Mouse (Mus musculus): ENCODE data around the gene Mrpl24. TPM values are rescaled to one million over a fixed set of nuclear protein-coding genes. Genes with fewer than 3 reads are reported as not detected.

Mrpl24 gene
- polyA plus RNA-seq, 1 experiment: 72.4 TPM

DNA sequence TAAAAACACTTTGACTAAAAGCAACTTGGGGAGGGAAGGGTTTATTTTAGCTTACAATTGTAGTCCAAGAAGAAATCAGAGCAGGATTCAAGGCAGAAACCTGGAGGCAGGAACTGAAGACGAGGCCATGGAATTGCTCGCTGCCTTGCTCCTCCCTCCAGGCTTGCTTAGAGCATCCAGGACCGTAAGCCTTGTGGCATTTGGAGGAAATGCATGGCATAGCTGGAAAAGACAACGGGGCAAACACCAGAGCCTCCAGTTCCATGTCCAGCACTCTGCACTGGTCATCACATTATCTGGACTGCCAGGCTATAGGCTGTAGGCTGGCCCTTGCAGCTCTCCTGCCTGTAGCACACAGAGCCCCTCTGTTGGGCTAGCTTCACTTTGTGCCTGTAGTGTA, 15.2 kb downstream of the Mrpl24 start:
- no peaks in the 10 kb centered on the region for H3K27me3 ChIP-seq (ENCODE audit: control insufficient read depth, insufficient read depth, low read length)

DNA sequence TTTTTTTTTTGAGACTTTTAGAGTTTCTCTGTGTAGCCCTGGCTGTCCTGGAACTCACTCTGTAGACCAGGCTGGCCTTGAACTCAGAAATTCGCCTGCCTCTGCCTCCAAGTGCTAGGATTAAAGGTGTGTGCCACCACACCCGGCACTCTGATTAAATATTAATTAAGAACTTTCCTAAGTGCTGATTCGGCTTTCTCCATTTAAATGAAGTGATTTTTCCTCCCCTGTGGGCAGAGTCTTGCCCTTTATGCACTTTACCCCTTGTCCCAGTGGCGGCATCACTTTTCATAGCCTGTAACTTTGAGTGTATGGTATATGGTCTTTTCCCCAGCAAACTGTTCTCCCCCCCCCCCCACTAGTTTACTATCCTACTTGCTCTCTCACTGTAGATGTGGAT, 15.9 kb downstream of the Mrpl24 start:
- no peak for TF ChIP-seq POLR2A (IDR thresholded peaks at IDR 0.05; ENCODE audit: control insufficient read depth, extremely low read depth, insufficient read depth, low read length, poor library complexity)
- TF ChIP-seq CTCF (IDR thresholded peaks at IDR 0.05; ENCODE audit: borderline replicate concordance, control insufficient read depth, extremely low read depth, insufficient read depth, low read length, poor library complexity): no peak
- WGBS: 91% methylated on average over 4 of the region's 4 CpGs
- no peak for DNase-seq
- Histone ChIP-seq H3K36me3 (ENCODE audit: control insufficient read depth, insufficient read depth, low read length) (peaks cover 50% of the 10 kb centered on the region), H3K27me3 (ENCODE audit: control insufficient read depth, insufficient read depth, low read length) (no peaks in the 10 kb centered on the region), H3K27ac (ENCODE audit: control insufficient read depth, insufficient read depth, low read length) (no peak overlapping the region), H3K4me3 (ENCODE audit: control insufficient read depth, insufficient read depth, low read length) (no peak overlapping the region), H3K4me1 (replicated peaks; ENCODE audit: control insufficient read depth, insufficient read depth, low read length) (peaks cover 3% of the 10 kb centered on the region; the same call in 1 of the 2 replicates)

More for the DNA sequence above, 15.2 kb downstream of the Mrpl24 start:
- no peak for DNase-seq
- no peak overlapping the region for H3K27ac ChIP-seq (ENCODE audit: control insufficient read depth, insufficient read depth, low read length)
- TF ChIP-seq POLR2A (IDR thresholded peaks at IDR 0.05; ENCODE audit: control insufficient read depth, extremely low read depth, insufficient read depth, low read length, poor library complexity) (no peak), CTCF (IDR thresholded peaks at IDR 0.05; ENCODE audit: borderline replicate concordance, control insufficient read depth, extremely low read depth, insufficient read depth, low read length, poor library complexity) (no peak)
- H3K4me1 ChIP-seq (replicated peaks; ENCODE audit: control insufficient read depth, insufficient read depth, low read length): peaks cover 3% of the 10 kb centered on the region; the same call in 1 of the 2 replicates
- 88% methylated on average over 4 of the region's 4 CpGs for WGBS
- H3K4me3 ChIP-seq (ENCODE audit: control insufficient read depth, insufficient read depth, low read length): no peak overlapping the region
- peaks cover 43% of the 10 kb centered on the region for H3K36me3 ChIP-seq (ENCODE audit: control insufficient read depth, insufficient read depth, low read length)

DNA sequence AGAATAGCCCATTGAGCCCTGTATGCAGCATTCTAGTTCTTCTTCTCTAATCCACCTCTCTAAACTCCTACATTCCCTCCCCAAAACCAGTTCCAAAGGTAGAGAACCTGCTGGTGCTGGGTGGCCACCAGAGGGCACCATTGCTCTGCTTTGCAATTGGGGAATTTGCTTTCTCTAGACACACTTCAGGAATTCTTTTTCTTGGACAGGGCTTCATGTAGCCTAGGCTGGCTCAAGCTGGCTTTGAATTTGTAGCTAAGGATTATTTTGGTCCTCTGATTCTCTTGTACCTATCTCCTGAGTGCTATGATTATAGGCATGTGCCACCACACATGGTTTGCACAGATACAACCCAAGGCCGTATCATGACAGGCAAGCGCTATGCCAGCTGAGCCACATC, 16.5 kb downstream of the Mrpl24 start:
- TF ChIP-seq CTCF (IDR thresholded peaks at IDR 0.05; ENCODE audit: borderline replicate concordance, control insufficient read depth, extremely low read depth, insufficient read depth, low read length, poor library complexity) (no peak), POLR2A (IDR thresholded peaks at IDR 0.05; ENCODE audit: control insufficient read depth, extremely low read depth, insufficient read depth, low read length, poor library complexity) (no peak)
- DNase-seq: peak; percentile 61
- no peak overlapping the region for H3K27ac ChIP-seq (ENCODE audit: control insufficient read depth, insufficient read depth, low read length)
- H3K4me3 ChIP-seq (ENCODE audit: control insufficient read depth, insufficient read depth, low read length): no peak overlapping the region
- WGBS: 99% methylated on average over 2 of the region's 2 CpGs
- H3K4me1 ChIP-seq (replicated peaks; ENCODE audit: control insufficient read depth, insufficient read depth, low read length): peaks cover 3% of the 10 kb centered on the region; the same call in 1 of the 2 replicates
- H3K36me3 ChIP-seq (ENCODE audit: control insufficient read depth, insufficient read depth, low read length): peaks cover 54% of the 10 kb centered on the region
- H3K27me3 ChIP-seq (ENCODE audit: control insufficient read depth, insufficient read depth, low read length): no peaks in the 10 kb centered on the region

DNA sequence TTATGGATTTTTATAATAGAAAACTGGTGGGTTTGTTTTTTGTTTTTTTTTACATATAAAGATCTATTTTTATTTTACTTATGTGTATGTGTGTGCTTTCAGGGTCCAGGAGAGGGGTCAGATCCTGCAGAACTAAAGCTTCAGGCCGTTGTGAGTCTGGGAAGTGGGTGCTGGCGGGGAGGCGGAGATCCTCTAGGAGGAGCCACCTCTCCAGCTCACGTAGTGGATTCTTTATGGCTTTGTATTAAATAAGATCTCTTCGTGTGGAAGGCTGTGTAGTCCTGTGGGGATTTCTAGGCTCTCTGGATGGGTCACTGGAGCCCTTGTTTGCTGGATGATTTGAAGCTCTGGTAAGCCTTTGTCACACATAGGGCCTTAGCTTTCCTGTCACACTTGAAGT, 21.3 kb downstream of the Mrpl24 start:
- no peak overlapping the region for H3K27ac ChIP-seq (ENCODE audit: control insufficient read depth, insufficient read depth, low read length)
- DNase-seq: no peak
- no peaks in the 10 kb centered on the region for H3K27me3 ChIP-seq (ENCODE audit: control insufficient read depth, insufficient read depth, low read length)
- H3K36me3 ChIP-seq (ENCODE audit: control insufficient read depth, insufficient read depth, low read length): peaks cover 58% of the 10 kb centered on the region
- no peak overlapping the region for H3K4me3 ChIP-seq (ENCODE audit: control insufficient read depth, insufficient read depth, low read length)
- whole genome bisulfite sequencing: 95% methylated on average over 5 of the region's 5 CpGs
- no peaks in the 10 kb centered on the region for H3K4me1 ChIP-seq (replicated peaks; ENCODE audit: control insufficient read depth, insufficient read depth, low read length)
- TF ChIP-seq CTCF (IDR thresholded peaks at IDR 0.05; ENCODE audit: borderline replicate concordance, control insufficient read depth, extremely low read depth, insufficient read depth, low read length, poor library complexity) (no peak), POLR2A (IDR thresholded peaks at IDR 0.05; ENCODE audit: control insufficient read depth, extremely low read depth, insufficient read depth, low read length, poor library complexity) (no peak)

DNA sequence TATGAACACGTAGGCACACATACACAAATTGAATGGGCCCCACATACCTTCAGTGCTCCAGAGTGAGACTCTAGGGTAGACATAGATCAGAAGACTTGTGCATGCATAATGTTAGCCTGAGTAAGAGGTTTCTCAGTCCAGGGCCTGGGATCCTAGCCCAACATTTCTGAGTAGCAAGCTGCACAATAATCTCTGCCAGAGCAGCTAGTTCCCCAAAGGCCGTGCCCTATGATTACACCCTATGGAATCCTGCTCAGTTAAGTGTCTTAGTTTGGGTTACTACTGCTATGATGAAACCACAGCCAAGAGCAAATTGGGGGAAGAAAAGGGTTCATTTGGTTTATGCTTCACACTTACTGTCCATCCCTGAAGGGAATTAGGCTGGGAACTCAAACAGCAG, 23.2 kb downstream of the Mrpl24 start:
- Histone ChIP-seq H3K36me3 (ENCODE audit: control insufficient read depth, insufficient read depth, low read length) (peaks cover 47% of the 10 kb centered on the region), H3K4me1 (replicated peaks; ENCODE audit: control insufficient read depth, insufficient read depth, low read length) (no peaks in the 10 kb centered on the region; the same call in 1 of the 2 replicates), H3K27me3 (ENCODE audit: control insufficient read depth, insufficient read depth, low read length) (peaks cover 6% of the 10 kb centered on the region; the same call in 1 of the 2 replicates), H3K27ac (ENCODE audit: control insufficient read depth, insufficient read depth, low read length) (no peak overlapping the region), H3K4me3 (ENCODE audit: control insufficient read depth, insufficient read depth, low read length) (no peak overlapping the region)
- no peak for TF ChIP-seq POLR2A (IDR thresholded peaks at IDR 0.05; ENCODE audit: control insufficient read depth, extremely low read depth, insufficient read depth, low read length, poor library complexity)
- TF ChIP-seq CTCF (IDR thresholded peaks at IDR 0.05; ENCODE audit: borderline replicate concordance, control insufficient read depth, extremely low read depth, insufficient read depth, low read length, poor library complexity): no peak
- 92% methylated on average over 2 of the region's 2 CpGs for WGBS
- no peak for DNase-seq

DNA sequence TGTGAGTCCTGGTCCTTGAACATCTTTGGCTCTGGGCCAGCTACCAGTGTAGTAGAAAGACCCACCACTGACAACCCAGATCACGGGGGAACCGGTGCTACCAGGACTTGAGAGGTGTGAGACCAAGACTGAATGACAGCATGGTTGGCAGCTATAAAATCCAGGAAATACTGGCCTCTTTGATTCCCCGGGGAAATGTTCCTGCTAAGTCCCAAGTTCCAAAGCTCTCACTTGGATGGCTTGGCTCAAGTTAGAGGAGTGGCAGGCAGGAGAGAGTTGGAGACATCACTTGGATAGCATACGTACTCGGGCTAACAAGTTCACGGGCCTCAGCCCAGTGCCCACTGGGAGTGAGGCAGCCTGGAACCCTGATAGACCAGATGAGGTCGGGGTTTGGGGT, 24.3 kb downstream of the Mrpl24 start:
- Histone ChIP-seq H3K4me1 (replicated peaks; ENCODE audit: control insufficient read depth, insufficient read depth, low read length) (no peaks in the 10 kb centered on the region; the same call in 1 of the 2 replicates), H3K27me3 (ENCODE audit: control insufficient read depth, insufficient read depth, low read length) (peaks cover 9% of the 10 kb centered on the region; the same call in 1 of the 2 replicates), H3K4me3 (ENCODE audit: control insufficient read depth, insufficient read depth, low read length) (no peak overlapping the region), H3K27ac (ENCODE audit: control insufficient read depth, insufficient read depth, low read length) (no peak overlapping the region), H3K36me3 (ENCODE audit: control insufficient read depth, insufficient read depth, low read length) (peaks cover 37% of the 10 kb centered on the region)
- no peak for DNase-seq
- TF ChIP-seq CTCF (IDR thresholded peaks at IDR 0.05; ENCODE audit: borderline replicate concordance, control insufficient read depth, extremely low read depth, insufficient read depth, low read length, poor library complexity) (no peak), POLR2A (IDR thresholded peaks at IDR 0.05; ENCODE audit: control insufficient read depth, extremely low read depth, insufficient read depth, low read length, poor library complexity) (no peak)
- WGBS: 84% methylated on average over 7 of the region's 7 CpGs
